Mouse (Mus musculus) cortical plate, adult 2 months (tissue): ENCODE results near the gene Uap1. TPM values are rescaled to one million over a fixed set of nuclear protein-coding genes. Genes with fewer than 3 reads are reported as not detected.
A peak's percentile ranks its signal among the peaks of the same experiment; 100 is the strongest.

ENCODE experiments used
- H3K27ac ChIP-seq: fragments of 200-500 bp; 2 replicates; pipeline ENCODE4 v1.5.1; 2012; ENCODE audit warnings: low read length, control low read depth, inconsistent platforms; ENCODE audit not compliant: insufficient read depth
- H3K4me1 ChIP-seq: fragments of 200-500 bp; 2 replicates; pipeline ENCODE4 v1.6.1; 2011; ENCODE audit warnings: low read length; ENCODE audit not compliant: control insufficient read depth, insufficient read depth
- H3K4me3 ChIP-seq: fragments of 200-500 bp; 2 replicates; pipeline ENCODE4 v1.5.1; 2011; ENCODE audit warnings: mild to moderate bottlenecking, low read length, control low read depth; ENCODE audit not compliant: insufficient read depth
- CTCF ChIP-seq: fragments of 200-500 bp; IDR thresholded peaks from 2 replicates; pipeline ENCODE4 v1.5.1; 2011; ENCODE audit warnings: mild to moderate bottlenecking, control low read depth, low read length; ENCODE audit not compliant: insufficient read depth; ENCODE audit errors: extremely low read depth
- POLR2A ChIP-seq: fragments of 200-500 bp; IDR thresholded peaks from 2 replicates; pipeline ENCODE4 v1.6.1; 2011; ENCODE audit warnings: mild to moderate bottlenecking, low read length, control low read depth; ENCODE audit not compliant: insufficient read depth; ENCODE audit errors: extremely low read depth
- polyA plus RNA-seq: library from polyadenylated mRNA; depleted of rRNA; stranded (reverse); fragments of >200 nt; gene quantifications from 2 replicates; pipeline ENCODE4 v1.2.3, GENCODE M21; 2012

The Uap1 gene
- polyA plus RNA-seq, 1 experiment: 54.1 TPM

- peak overlapping the region; percentile 72 for H3K27ac ChIP-seq
- peaks cover 3% of the 10 kb centered on the region; the same call in 1 of the 2 replicates for H3K4me1 ChIP-seq
- no peak for TF ChIP-seq CTCF
- TF ChIP-seq POLR2A: no peak
- peak overlapping the region; percentile 83 for H3K4me3 ChIP-seq
These were observed 555 bp downstream of the Uap1 start for GRCm38 (mm10) chr1:170173991-170174813.

- Histone ChIP-seq H3K4me3 (no peak overlapping the region), H3K4me1 (no peaks in the 10 kb centered on the region), H3K27ac (no peak overlapping the region)
- no peak for TF ChIP-seq CTCF
- no peak for TF ChIP-seq POLR2A
These were observed 7.0 kb downstream of the Uap1 start for GRCm38 (mm10) chr1:170167781-170168180.

GRCm38 (mm10) chr1:170164913-170165312 lies 9.8 kb downstream of the Uap1 start:
- TF ChIP-seq CTCF: no peak
- no peak for TF ChIP-seq POLR2A
- H3K4me3 ChIP-seq: no peak overlapping the region
- no peaks in the 10 kb centered on the region; the same call in 1 of the 2 replicates for H3K4me1 ChIP-seq
- no peak overlapping the region for H3K27ac ChIP-seq

GRCm38 (mm10) chr1:170164053-170164614 lies 10.6 kb downstream of the Uap1 start:
- no peaks in the 10 kb centered on the region; the same call in 1 of the 2 replicates for H3K4me1 ChIP-seq
- TF ChIP-seq POLR2A (no peak), CTCF (no peak)
- H3K4me3 ChIP-seq: no peak overlapping the region

GRCm38 (mm10) chr1:170163398-170163943 lies 11.3 kb downstream of the Uap1 start:
- no peak for TF ChIP-seq POLR2A
- no peak for TF ChIP-seq CTCF
- no peak overlapping the region for H3K4me3 ChIP-seq
- no peak overlapping the region for H3K27ac ChIP-seq
- H3K4me1 ChIP-seq: no peaks in the 10 kb centered on the region; the same call in 1 of the 2 replicates

More at GRCm38 (mm10) chr1:170164053-170164614, 10.6 kb downstream of the Uap1 start:
- no peak overlapping the region for H3K27ac ChIP-seq

GRCm38 (mm10) chr1:170161852-170162251 lies 12.9 kb downstream of the Uap1 start:
- Histone ChIP-seq H3K4me1 (no peaks in the 10 kb centered on the region; the same call in 1 of the 2 replicates), H3K4me3 (no peak overlapping the region), H3K27ac (0 out of 2 replicates have a peak overlapping the region, but pooled peaks have one; percentile 57)
- no peak for TF ChIP-seq CTCF
- no peak for TF ChIP-seq POLR2A

- Histone ChIP-seq H3K4me1 (no peaks in the 10 kb centered on the region; the same call in none of the 2 replicates), H3K4me3 (no peak overlapping the region), H3K27ac (no peak overlapping the region)
- TF ChIP-seq CTCF: no peak
- no peak for TF ChIP-seq POLR2A
These were observed 14.3 kb downstream of the Uap1 start for GRCm38 (mm10) chr1:170160397-170160938.

- no peak for TF ChIP-seq POLR2A
- TF ChIP-seq CTCF: no peak
These were observed 15.1 kb downstream of the Uap1 start for GRCm38 (mm10) chr1:170159707-170160106.

GRCm38 (mm10) chr1:170155761-170156160 lies 19.0 kb downstream of the Uap1 start:
- TF ChIP-seq POLR2A: no peak
- no peak for TF ChIP-seq CTCF
- H3K4me3 ChIP-seq: no peak overlapping the region
- no peaks in the 10 kb centered on the region; the same call in 1 of the 2 replicates for H3K4me1 ChIP-seq
- no peak overlapping the region for H3K27ac ChIP-seq

More at GRCm38 (mm10) chr1:170159707-170160106, 15.1 kb downstream of the Uap1 start:
- no peaks in the 10 kb centered on the region; the same call in none of the 2 replicates for H3K4me1 ChIP-seq
- no peak overlapping the region for H3K4me3 ChIP-seq
- H3K27ac ChIP-seq: no peak overlapping the region

- Histone ChIP-seq H3K4me3 (no peak overlapping the region), H3K4me1 (no peaks in the 10 kb centered on the region; the same call in 1 of the 2 replicates), H3K27ac (no peak overlapping the region)
- TF ChIP-seq POLR2A (no peak), CTCF (no peak)
These were observed 19.5 kb downstream of the Uap1 start for GRCm38 (mm10) chr1:170155298-170155697.
